In genomic region chr9:106236156-106236817, GRCm38 (mm10) we compare ENCODE assay signal across 20 mouse cellular contexts. TPM values are rescaled to one million over a fixed set of nuclear protein-coding genes. Genes with fewer than 3 reads are reported as not detected.
DNase-seq lines count a peak whose midpoint lies in the region; ATAC-seq and TF ChIP-seq lines count a peak whose summit lies in the region.
"Had no signal": no experiment of that assay in that cellular context is flagged by ENCODE, and none has a peak within 500 bp of the region (broad histone marks: within the 10 kb centered on the region; RNA-seq: fewer than 3 reads in every experiment).

No protein-coding gene starts in this region.

- no peak for TF ChIP-seq POLR2A in heart, adult 2 months (IDR thresholded peaks at IDR 0.05; ENCODE audit: insufficient read depth, low read depth, low read length)
- TF ChIP-seq POLR2A in cortical plate, adult 2 months (IDR thresholded peaks at IDR 0.05; ENCODE audit: extremely low read depth, insufficient read depth, low read length) = no peak

- H3K27me3 ChIP-seq in heart, adult 2 months (ENCODE audit: control insufficient read depth, insufficient read depth, low read length) = no peaks in the 10 kb centered on the region
- no peaks in the 10 kb centered on the region for H3K27me3 ChIP-seq in heart, embryonic 12.5 days (replicated peaks)
- no peaks in the 10 kb centered on the region for H3K27me3 ChIP-seq in liver, embryonic 16.5 days (ENCODE audit: control insufficient read depth, insufficient read depth, low read depth, low read length)
- no peaks in the 10 kb centered on the region for H3K27me3 ChIP-seq in liver, embryonic 11.5 days (replicated peaks; ENCODE audit: control insufficient read depth, insufficient read depth, low read length)
- no peaks in the 10 kb centered on the region for H3K27me3 ChIP-seq in midbrain, embryonic 13.5 days
- H3K27me3 ChIP-seq: embryonic facial prominence, embryonic 12.5 days; limb, embryonic 13.5 days had no signal

- H3K36me3 ChIP-seq in heart, adult 2 months (ENCODE audit: control insufficient read depth, insufficient read depth, low read length) = peaks cover 2% of the 10 kb centered on the region; the same call in 1 of the 2 replicates
- H3K36me3 ChIP-seq in heart, embryonic 12.5 days = peaks cover 88% of the 10 kb centered on the region
- peaks cover 32% of the 10 kb centered on the region for H3K36me3 ChIP-seq in liver, embryonic 16.5 days (ENCODE audit: control insufficient read depth, insufficient read depth)
- peaks cover 41% of the 10 kb centered on the region for H3K36me3 ChIP-seq in liver, embryonic 11.5 days (ENCODE audit: control insufficient read depth, insufficient read depth, low read length)
- peaks cover 90% of the 10 kb centered on the region for H3K36me3 ChIP-seq in midbrain, embryonic 13.5 days

- ATAC-seq in heart, embryonic 12.5 days (ENCODE audit: insufficient number of reproducible peaks, low FRiP score) = no peak
- 0 out of 2 replicates have a peak, but pooled peaks have one; percentile 25 for ATAC-seq in liver, embryonic 16.5 days (ENCODE audit: low read depth)
- no peak for ATAC-seq in liver, embryonic 11.5 days (replicated peaks; ENCODE audit: low FRiP score)
- ATAC-seq in midbrain, embryonic 13.5 days = no peak
- ATAC-seq: CD4-positive, CD25-positive, alpha-beta regulatory T cell, adult 4 months; hindbrain, embryonic 16.5 days had no signal

- DNase-seq in heart, adult 2 months = no peak
- no peak for DNase-seq in liver, embryonic 11.5 days (ENCODE audit: low spot score)
- peak; percentile 53 for DNase-seq in kidney, postnatal 10 days
- DNase-seq: cerebellum, postnatal 25 days; midbrain, embryonic 14.5 days; right cerebral cortex, adult 18-20 months; spleen, adult 18-20 months; thymus, postnatal 36 days had no signal

- no peaks in the 10 kb centered on the region for H3K79me2 ChIP-seq in heart, adult 2 months (replicated peaks; ENCODE audit: control insufficient read depth, insufficient read depth, low read length)

- no peaks in the 10 kb centered on the region for H3K9me3 ChIP-seq in heart, embryonic 12.5 days (replicated peaks)
- H3K9me3 ChIP-seq in liver, embryonic 16.5 days (replicated peaks; ENCODE audit: control insufficient read depth, low read length) = no peaks in the 10 kb centered on the region
- H3K9me3 ChIP-seq in liver, embryonic 11.5 days (ENCODE audit: control insufficient read depth, low read length) = no peaks in the 10 kb centered on the region
- no peaks in the 10 kb centered on the region for H3K9me3 ChIP-seq in midbrain, embryonic 13.5 days
- H3K9me3 ChIP-seq: embryonic facial prominence, embryonic 12.5 days; forebrain, embryonic 10.5 days; limb, embryonic 13.5 days had no signal

- no peak for TF ChIP-seq EP300 in heart, adult 2 months (IDR thresholded peaks at IDR 0.05; ENCODE audit: insufficient read depth, low read depth, low read length)

- no peak overlapping the region for H3K9ac ChIP-seq in heart, adult 2 months (ENCODE audit: low read depth, low read length)
- H3K9ac ChIP-seq in heart, embryonic 12.5 days = no peak overlapping the region
- no peak overlapping the region for H3K9ac ChIP-seq in liver, embryonic 16.5 days (ENCODE audit: low read depth, low read length)
- no peak overlapping the region for H3K9ac ChIP-seq in liver, embryonic 11.5 days (ENCODE audit: low read depth, low read length)
- H3K9ac ChIP-seq in midbrain, embryonic 13.5 days (replicated peaks) = no peak overlapping the region
- H3K9ac ChIP-seq: embryonic facial prominence, embryonic 12.5 days; limb, embryonic 13.5 days had no signal

- no peak overlapping the region for H3K4me2 ChIP-seq in heart, embryonic 12.5 days
- no peak overlapping the region for H3K4me2 ChIP-seq in liver, embryonic 16.5 days (ENCODE audit: low read depth, low read length)
- no peak overlapping the region for H3K4me2 ChIP-seq in liver, embryonic 11.5 days
- H3K4me2 ChIP-seq in midbrain, embryonic 13.5 days (replicated peaks) = no peak overlapping the region
- H3K4me2 ChIP-seq: embryonic facial prominence, embryonic 12.5 days; limb, embryonic 13.5 days had no signal

- 83% methylated on average over 23 of the region's 23 CpGs for WGBS in heart, adult 2 months
- WGBS in heart, embryonic 12.5 days = 88% methylated on average over 23 of the region's 23 CpGs
- WGBS in liver, embryonic 16.5 days (ENCODE audit: insufficient replicate concordance) = 81% methylated on average over 23 of the region's 23 CpGs
- 92% methylated on average over 23 of the region's 23 CpGs for WGBS in liver, embryonic 11.5 days
- WGBS in midbrain, embryonic 13.5 days = 93% methylated on average over 23 of the region's 23 CpGs

- peaks cover 7% of the 10 kb centered on the region for H3K4me1 ChIP-seq in heart, adult 2 months (ENCODE audit: control insufficient read depth, insufficient read depth, low read length)
- peaks cover 10% of the 10 kb centered on the region for H3K4me1 ChIP-seq in heart, embryonic 12.5 days (replicated peaks)
- H3K4me1 ChIP-seq in liver, embryonic 16.5 days (ENCODE audit: control insufficient read depth, low read depth, low read length) = no peaks in the 10 kb centered on the region; the same call in 1 of the 2 replicates
- no peaks in the 10 kb centered on the region for H3K4me1 ChIP-seq in liver, embryonic 11.5 days (replicated peaks; ENCODE audit: control insufficient read depth, insufficient read depth, low read length)
- H3K4me1 ChIP-seq in cortical plate, adult 2 months (ENCODE audit: control insufficient read depth, insufficient read depth, low read length) = no peaks in the 10 kb centered on the region; the same call in 1 of the 2 replicates
- no peaks in the 10 kb centered on the region for H3K4me1 ChIP-seq in midbrain, embryonic 13.5 days (replicated peaks)
- H3K4me1 ChIP-seq: embryonic facial prominence, embryonic 12.5 days; forebrain, embryonic 10.5 days; limb, embryonic 13.5 days had no signal

- TF ChIP-seq CTCF in heart, adult 2 months (IDR thresholded peaks at IDR 0.05) = no peak
- TF ChIP-seq CTCF in cortical plate, adult 2 months (IDR thresholded peaks at IDR 0.05; ENCODE audit: extremely low read depth, insufficient read depth, low read length) = no peak

- intact Hi-C loops in heart, adult 2 months (cut with DNase I) = no loop called here

- H3K27ac ChIP-seq in heart, adult 2 months = peak overlapping the region; percentile 43
- H3K27ac ChIP-seq in heart, embryonic 12.5 days (ENCODE audit: poor library complexity, severe bottlenecking) = no peak overlapping the region
- H3K27ac ChIP-seq in liver, embryonic 16.5 days (ENCODE audit: low read length) = no peak overlapping the region
- H3K27ac ChIP-seq in liver, embryonic 11.5 days (ENCODE audit: low read depth, low read length) = no peak overlapping the region
- peak overlapping the region; percentile 82 for H3K27ac ChIP-seq in cortical plate, adult 2 months (ENCODE audit: insufficient read depth, low read length)
- H3K27ac ChIP-seq in midbrain, embryonic 13.5 days = no peak overlapping the region
- H3K27ac ChIP-seq: embryonic facial prominence, embryonic 12.5 days; forebrain, embryonic 10.5 days; limb, embryonic 13.5 days; stomach, postnatal 0 days had no signal

- H3K4me3 ChIP-seq in heart, adult 2 months = no peak overlapping the region
- no peak overlapping the region for H3K4me3 ChIP-seq in heart, embryonic 12.5 days
- no peak overlapping the region for H3K4me3 ChIP-seq in liver, embryonic 16.5 days (ENCODE audit: low read depth, low read length)
- H3K4me3 ChIP-seq in liver, embryonic 11.5 days (ENCODE audit: low read depth, low read length) = no peak overlapping the region
- no peak overlapping the region for H3K4me3 ChIP-seq in cortical plate, adult 2 months (ENCODE audit: insufficient read depth, low read length)
- no peak overlapping the region for H3K4me3 ChIP-seq in midbrain, embryonic 13.5 days (replicated peaks)
- H3K4me3 ChIP-seq: embryonic facial prominence, embryonic 12.5 days; forebrain, embryonic 10.5 days; limb, embryonic 13.5 days had no signal

RNA-seq across cellular contexts. Expression of gene Alas1, which starts 12.2 kb away (rescaled TPM):
- total RNA-seq in heart, adult 2 months (2021) = 100 to 1,000 TPM; 438 to 443 TPM
- polyA plus RNA-seq in heart, adult 2 months (2012; rRNA removed) = 382 and 470 TPM in 2 replicates
- polyA plus RNA-seq in heart, embryonic 12.5 days (2016; fragmentation: Nextera tagmentation; extraction: Ambion mirVana) = 129 and 133 TPM in 2 replicates
- polyA plus RNA-seq in liver, embryonic 16.5 days (2015; fragmentation: Nextera tagmentation; extraction: Ambion mirVana) = 53.9 and 57.9 TPM in 2 replicates
- polyA plus RNA-seq in liver, embryonic 11.5 days (2014; fragmentation: Nextera tagmentation; extraction: Ambion mirVana) = 57.4 and 67.9 TPM in 2 replicates
- polyA plus RNA-seq in cortical plate, adult 2 months (2012; rRNA removed) = 117 and 125 TPM in 2 replicates
- polyA plus RNA-seq in midbrain, embryonic 13.5 days (2015; fragmentation: Nextera tagmentation; extraction: Ambion mirVana) = 91.5 and 93.6 TPM in 2 replicates

RNA-seq across cellular contexts. Expression of gene Tlr9, which starts 13.9 kb away (rescaled TPM):
- total RNA-seq in heart, adult 2 months (2021) = under 1 TPM; 0.39 to 0.47 TPM
- 1.1 and 1.9 TPM in 2 replicates for polyA plus RNA-seq in heart, adult 2 months (2012; rRNA removed)
- polyA plus RNA-seq in heart, embryonic 12.5 days (2016; fragmentation: Nextera tagmentation; extraction: Ambion mirVana) = not detected in 2 replicates
- polyA plus RNA-seq in liver, embryonic 16.5 days (2015; fragmentation: Nextera tagmentation; extraction: Ambion mirVana) = 0.04 and 0.05 TPM in 2 replicates
- polyA plus RNA-seq in liver, embryonic 11.5 days (2014; fragmentation: Nextera tagmentation; extraction: Ambion mirVana) = not detected in 2 replicates
- polyA plus RNA-seq in cortical plate, adult 2 months (2012; rRNA removed) = 1.2 and 1.3 TPM in 2 replicates
- polyA plus RNA-seq in midbrain, embryonic 13.5 days (2015; fragmentation: Nextera tagmentation; extraction: Ambion mirVana) = not detected in 2 replicates
- total RNA-seq: MEL had no signal
- polyA plus RNA-seq: CD4-positive, CD25-positive, alpha-beta regulatory T cell, adult 4 months; embryonic facial prominence, embryonic 12.5 days; forebrain, embryonic 10.5 days; lung, embryonic 16.5 days had no signal

RNA-seq across cellular contexts. Expression of gene Twf2, which starts 33.4 kb away (rescaled TPM):
- 100 to 1,000 TPM; 182 to 219 TPM for total RNA-seq in heart, adult 2 months (2021)
- 251 and 268 TPM in 2 replicates for polyA plus RNA-seq in heart, adult 2 months (2012; rRNA removed)
- 52.9 and 53.9 TPM in 2 replicates for polyA plus RNA-seq in heart, embryonic 12.5 days (2016; fragmentation: Nextera tagmentation; extraction: Ambion mirVana)
- 19.7 and 21.2 TPM in 2 replicates for polyA plus RNA-seq in liver, embryonic 16.5 days (2015; fragmentation: Nextera tagmentation; extraction: Ambion mirVana)
- 58.4 and 61.1 TPM in 2 replicates for polyA plus RNA-seq in liver, embryonic 11.5 days (2014; fragmentation: Nextera tagmentation; extraction: Ambion mirVana)
- polyA plus RNA-seq in cortical plate, adult 2 months (2012; rRNA removed) = 97.3 and 106 TPM in 2 replicates
- polyA plus RNA-seq in midbrain, embryonic 13.5 days (2015; fragmentation: Nextera tagmentation; extraction: Ambion mirVana) = 52.2 and 53.3 TPM in 2 replicates

RNA-seq across cellular contexts. Expression of gene Ppm1m, which starts 36.7 kb away (rescaled TPM):
- 10 to 100 TPM; 10.8 to 12.1 TPM for total RNA-seq in heart, adult 2 months (2021)
- polyA plus RNA-seq in heart, adult 2 months (2012; rRNA removed) = 17.4 and 18.9 TPM in 2 replicates
- 30.7 and 34.1 TPM in 2 replicates for polyA plus RNA-seq in heart, embryonic 12.5 days (2016; fragmentation: Nextera tagmentation; extraction: Ambion mirVana)
- polyA plus RNA-seq in liver, embryonic 16.5 days (2015; fragmentation: Nextera tagmentation; extraction: Ambion mirVana) = 9.7 and 11.5 TPM in 2 replicates
- 25.3 and 26.9 TPM in 2 replicates for polyA plus RNA-seq in liver, embryonic 11.5 days (2014; fragmentation: Nextera tagmentation; extraction: Ambion mirVana)
- 42.1 and 47.4 TPM in 2 replicates for polyA plus RNA-seq in cortical plate, adult 2 months (2012; rRNA removed)
- 16.7 and 16.9 TPM in 2 replicates for polyA plus RNA-seq in midbrain, embryonic 13.5 days (2015; fragmentation: Nextera tagmentation; extraction: Ambion mirVana)

RNA-seq across cellular contexts. Expression of gene Poc1a, which starts 44.6 kb away (rescaled TPM):
- total RNA-seq in heart, adult 2 months (2021) = 1 to 10 TPM; 3.2 to 4.0 TPM
- polyA plus RNA-seq in heart, adult 2 months (2012; rRNA removed) = 5.9 and 6.2 TPM in 2 replicates
- polyA plus RNA-seq in heart, embryonic 12.5 days (2016; fragmentation: Nextera tagmentation; extraction: Ambion mirVana) = 27.8 and 30.0 TPM in 2 replicates
- 20.3 and 21.0 TPM in 2 replicates for polyA plus RNA-seq in liver, embryonic 16.5 days (2015; fragmentation: Nextera tagmentation; extraction: Ambion mirVana)
- 36.6 and 39.0 TPM in 2 replicates for polyA plus RNA-seq in liver, embryonic 11.5 days (2014; fragmentation: Nextera tagmentation; extraction: Ambion mirVana)
- 32.6 and 34.8 TPM in 2 replicates for polyA plus RNA-seq in cortical plate, adult 2 months (2012; rRNA removed)
- polyA plus RNA-seq in midbrain, embryonic 13.5 days (2015; fragmentation: Nextera tagmentation; extraction: Ambion mirVana) = 10.6 and 13.5 TPM in 2 replicates

Comparison
In these comparisons a context has a peak if more than half of its experiments do, and no peak if none do; other contexts are left out.
1. H3K27ac ChIP-seq: peak in heart, adult 2 months (single experiment) and cortical plate, adult 2 months (single experiment); none in heart, embryonic 12.5 days (single experiment), liver, embryonic 16.5 days (single experiment), liver, embryonic 11.5 days (single experiment) and midbrain, embryonic 13.5 days (single experiment).